Mouse (Mus musculus) limb, embryonic 13.5 days (tissue): ENCODE measurements around the gene Rbms1. TPM values are rescaled to one million over a fixed set of nuclear protein-coding genes. Genes with fewer than 3 reads are reported as not detected.
A peak's percentile ranks its signal among the peaks of the same experiment; 100 is the strongest.

ENCODE experiments used
- ATAC-seq: fragments of 200-750 bp; cut with Nextera tagmentation; 2 replicates; pipeline ENCODE4 v1.8.0; 2017; ENCODE audit warnings: low read depth, moderate number of reproducible peaks, moderate TSS enrichment; ENCODE audit not compliant: low FRiP score
- H3K27ac ChIP-seq: fragments of 300-500 bp; sonication (generic); 2 replicates; pipeline ENCODE4 v1.5.1; 2015; ENCODE audit warnings: inconsistent platforms, mild to moderate bottlenecking, moderate library complexity
- H3K27me3 ChIP-seq: fragments of 300-500 bp; sonication (generic); 2 replicates; pipeline ENCODE4 v1.6.1; 2015; ENCODE audit warnings: mild to moderate bottlenecking, inconsistent platforms
- H3K36me3 ChIP-seq: fragments of 300-500 bp; sonication (generic); 2 replicates; pipeline ENCODE4 v1.6.1; 2015; ENCODE audit warnings: inconsistent platforms, mild to moderate bottlenecking, moderate library complexity
- H3K4me1 ChIP-seq: fragments of 300-500 bp; sonication (generic); 2 replicates; pipeline ENCODE4 v1.6.1; 2015; ENCODE audit warnings: inconsistent platforms
- H3K4me2 ChIP-seq: fragments of 300-500 bp; sonication (generic); replicated peaks from 2 replicates; pipeline ENCODE4 v1.6.1; 2015; ENCODE audit warnings: inconsistent platforms, mild to moderate bottlenecking, moderate library complexity
- H3K4me3 ChIP-seq: fragments of 300-500 bp; sonication (generic); 2 replicates; pipeline ENCODE4 v1.5.1; 2015; ENCODE audit warnings: moderate library complexity, mild to moderate bottlenecking, inconsistent platforms
- H3K9ac ChIP-seq: fragments of 300-500 bp; sonication (generic); 2 replicates; pipeline ENCODE4 v1.6.1; 2015; ENCODE audit warnings: mild to moderate bottlenecking, inconsistent platforms
- H3K9me3 ChIP-seq: fragments of 300-500 bp; sonication (generic); 2 replicates; pipeline ENCODE4 v1.6.1; 2016; ENCODE audit warnings: inconsistent platforms
- WGBS: fragments of 180-500 bp; shearing (Covaris S2); methylation state at CpG from one replicate; pipeline ENCODE4 v1.1.7; 2015; 5-methylcytosine and 5-hydroxymethylcytosine counted together
- polyA plus RNA-seq: library from polyadenylated mRNA; unstranded; fragments of >200 nt; fragmentation: Nextera tagmentation; extraction: Ambion mirVana; gene quantifications from 2 replicates; pipeline ENCODE4 v1.2.1, GENCODE M21; 2015

Rbms1 gene
- polyA plus RNA-seq, 1 experiment from 2014 or later, result 112 TPM

- Histone ChIP-seq H3K27me3 (no peaks in the 10 kb centered on the region), H3K9me3 (no peaks in the 10 kb centered on the region), H3K9ac (no peak overlapping the region), H3K4me2 (no peak overlapping the region), H3K4me3 (no peak overlapping the region), H3K27ac (no peak overlapping the region), H3K36me3 (no peaks in the 10 kb centered on the region), H3K4me1 (peaks cover 47% of the 10 kb centered on the region)
- no peak for ATAC-seq
- 83% methylated on average over 12 of the region's 12 CpGs for WGBS
These were observed 93.8 kb downstream of the Rbms1 start for GRCm38 (mm10) chr2:60869001-60869743.

GRCm38 (mm10) chr2:60868060-60868662 is 94.8 kb downstream of the Rbms1 start:
- H3K27ac ChIP-seq, result no peak overlapping the region
- H3K9me3 ChIP-seq, result no peaks in the 10 kb centered on the region
- no peak overlapping the region for H3K4me3 ChIP-seq
- no peaks in the 10 kb centered on the region for H3K36me3 ChIP-seq
- H3K4me2 ChIP-seq, result no peak overlapping the region
- 87% methylated on average over 4 of the region's 4 CpGs for WGBS
- no peak overlapping the region for H3K9ac ChIP-seq
- H3K4me1 ChIP-seq, result peaks cover 57% of the 10 kb centered on the region
- no peaks in the 10 kb centered on the region for H3K27me3 ChIP-seq
- no peak for ATAC-seq

DNA sequence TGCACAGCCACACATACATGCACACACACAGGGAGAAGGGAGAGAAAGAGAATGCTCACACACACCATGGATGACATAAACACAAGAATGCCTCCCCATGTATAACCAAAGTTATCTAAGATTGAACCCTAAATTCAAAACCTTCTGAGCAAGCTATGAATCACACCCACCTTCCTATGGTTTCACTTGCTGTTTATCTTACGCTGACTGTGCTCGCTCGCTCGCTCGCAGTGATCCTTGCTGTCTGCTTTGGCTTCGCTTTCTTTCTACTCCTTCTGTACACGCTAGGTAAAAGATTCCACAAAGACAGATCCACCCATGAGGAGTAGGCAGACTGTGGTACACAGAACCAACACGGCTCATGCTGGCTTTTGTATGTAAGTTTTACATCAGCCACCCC is 95.7 kb downstream of the Rbms1 start:
- ATAC-seq, result no peak
- H3K9me3 ChIP-seq, result no peaks in the 10 kb centered on the region
- no peak overlapping the region for H3K4me3 ChIP-seq
- H3K4me1 ChIP-seq, result peaks cover 53% of the 10 kb centered on the region
- no peaks in the 10 kb centered on the region for H3K27me3 ChIP-seq
- WGBS, result 95% methylated on average over 8 of the region's 8 CpGs
- no peak overlapping the region for H3K9ac ChIP-seq
- peaks cover 1% of the 10 kb centered on the region; the same call in 1 of the 2 replicates for H3K36me3 ChIP-seq
- no peak overlapping the region for H3K27ac ChIP-seq
- no peak overlapping the region for H3K4me2 ChIP-seq

- H3K4me2 ChIP-seq, result no peak overlapping the region
- H3K4me3 ChIP-seq, result no peak overlapping the region
- 70% methylated on average over 1 of the region's 1 CpGs for WGBS
- H3K9ac ChIP-seq, result no peak overlapping the region
- peaks cover 39% of the 10 kb centered on the region for H3K4me1 ChIP-seq
- no peaks in the 10 kb centered on the region for H3K9me3 ChIP-seq
- no peaks in the 10 kb centered on the region for H3K27me3 ChIP-seq
- peaks cover 8% of the 10 kb centered on the region; the same call in 1 of the 2 replicates for H3K36me3 ChIP-seq
- ATAC-seq, result no peak
- H3K27ac ChIP-seq, result no peak overlapping the region
These were observed 97.1 kb downstream of the Rbms1 start for GRCm38 (mm10) chr2:60865869-60866268.

DNA sequence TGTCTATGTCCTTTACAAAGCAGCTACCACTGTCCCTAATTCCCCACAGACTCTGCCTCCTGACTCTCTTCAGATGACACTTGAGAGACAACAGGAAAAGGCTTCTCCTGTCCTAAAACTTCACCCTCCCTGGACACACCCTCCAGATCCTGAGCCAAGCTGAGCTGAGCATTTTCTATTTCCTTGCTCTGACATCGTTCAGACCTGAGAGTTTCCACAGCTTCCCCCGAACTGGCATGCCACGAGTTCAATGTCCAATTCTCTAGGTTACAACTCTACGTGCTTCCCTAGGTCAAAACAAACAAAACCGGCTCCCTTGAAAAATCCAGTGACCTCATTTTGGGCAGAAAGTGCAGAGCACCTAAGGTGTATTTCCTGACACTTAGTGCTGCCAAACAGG is 98.0 kb downstream of the Rbms1 start:
- no peak for ATAC-seq
- H3K4me2 ChIP-seq, result no peak overlapping the region
- peaks cover 33% of the 10 kb centered on the region for H3K4me1 ChIP-seq
- peak overlapping the region; percentile 39; the same call in 1 of the 2 replicates for H3K27ac ChIP-seq
- H3K4me3 ChIP-seq, result no peak overlapping the region
- H3K36me3 ChIP-seq, result peaks cover 12% of the 10 kb centered on the region
- no peak overlapping the region for H3K9ac ChIP-seq
- H3K9me3 ChIP-seq, result no peaks in the 10 kb centered on the region
- no peaks in the 10 kb centered on the region for H3K27me3 ChIP-seq
- WGBS, result 49% methylated on average over 5 of the region's 5 CpGs

DNA sequence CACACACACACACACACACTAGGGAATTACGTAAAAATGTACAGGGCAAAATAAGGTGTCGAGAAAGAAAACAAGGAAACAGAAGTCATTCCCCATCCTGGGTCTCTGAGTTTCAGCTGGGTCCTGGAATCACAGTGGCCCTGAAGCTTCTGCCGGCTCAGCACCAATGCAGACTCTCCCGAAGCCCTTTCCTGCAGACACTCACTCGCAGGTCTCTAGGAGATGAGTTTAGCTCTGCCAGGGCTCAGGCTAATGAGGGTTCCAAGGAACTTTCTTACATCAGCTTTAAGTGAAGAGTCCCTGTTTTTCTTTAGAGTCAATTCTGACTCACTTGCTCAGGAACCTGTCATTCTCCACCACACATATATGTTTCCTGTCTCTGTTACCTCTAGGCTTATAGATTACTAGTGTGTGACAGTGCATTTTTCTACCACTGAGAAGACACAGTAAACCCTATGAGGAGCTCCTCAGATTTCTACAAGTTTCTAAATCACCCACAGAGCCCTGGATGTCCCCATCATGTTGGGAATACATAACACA is 98.7 kb downstream of the Rbms1 start:
- Histone ChIP-seq H3K36me3 (peaks cover 12% of the 10 kb centered on the region), H3K4me1 (peaks cover 33% of the 10 kb centered on the region), H3K4me2 (no peak overlapping the region), H3K4me3 (no peak overlapping the region), H3K27me3 (no peaks in the 10 kb centered on the region), H3K27ac (peak overlapping the region; percentile 52; the same call in 1 of the 2 replicates), H3K9me3 (no peaks in the 10 kb centered on the region), H3K9ac (no peak overlapping the region)
- 68% methylated on average over 5 of the region's 5 CpGs for WGBS
- ATAC-seq, result no peak

- 84% methylated on average over 2 of the region's 2 CpGs for WGBS
- Histone ChIP-seq H3K9me3 (no peaks in the 10 kb centered on the region), H3K36me3 (peaks cover 14% of the 10 kb centered on the region), H3K4me2 (no peak overlapping the region), H3K4me1 (peaks cover 33% of the 10 kb centered on the region), H3K27ac (peak overlapping the region; percentile 52; the same call in 1 of the 2 replicates), H3K27me3 (no peaks in the 10 kb centered on the region), H3K9ac (no peak overlapping the region), H3K4me3 (no peak overlapping the region)
- no peak for ATAC-seq
These were observed 99.2 kb downstream of the Rbms1 start for GRCm38 (mm10) chr2:60863827-60864226.

GRCm38 (mm10) chr2:60862913-60863711 is 99.9 kb downstream of the Rbms1 start:
- H3K4me1 ChIP-seq, result peaks cover 33% of the 10 kb centered on the region
- no peak for ATAC-seq

DNA sequence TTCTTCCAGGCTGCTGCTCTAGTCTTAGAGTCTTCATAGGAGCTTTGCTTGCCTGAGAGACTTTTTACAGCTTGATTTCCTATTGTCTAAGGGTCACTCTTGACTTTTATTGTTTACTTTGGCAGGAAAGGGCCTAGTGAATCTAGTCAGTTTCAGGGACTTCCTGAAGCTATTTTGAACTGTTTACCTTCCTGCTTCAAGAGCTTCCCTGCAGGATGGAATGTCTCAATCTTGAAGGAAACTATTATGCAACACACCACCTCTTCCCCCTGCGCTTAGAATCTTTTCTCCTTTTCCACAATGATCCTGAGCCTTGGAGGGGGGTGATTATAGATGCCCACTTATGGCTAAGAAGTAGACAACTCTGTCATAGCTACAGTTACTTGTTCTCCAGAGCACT is 104.9 kb downstream of the Rbms1 start:
- WGBS, result 95% methylated on average over 1 of the region's 1 CpGs
- Histone ChIP-seq H3K4me1 (peaks cover 10% of the 10 kb centered on the region), H3K27ac (no peak overlapping the region), H3K9me3 (no peaks in the 10 kb centered on the region), H3K4me3 (no peak overlapping the region), H3K27me3 (no peaks in the 10 kb centered on the region), H3K36me3 (peaks cover 24% of the 10 kb centered on the region), H3K9ac (no peak overlapping the region), H3K4me2 (no peak overlapping the region)
- ATAC-seq, result no peak

More at GRCm38 (mm10) chr2:60862913-60863711, 99.9 kb downstream of the Rbms1 start:
- Histone ChIP-seq H3K4me3 (no peak overlapping the region), H3K36me3 (peaks cover 21% of the 10 kb centered on the region), H3K27me3 (no peaks in the 10 kb centered on the region), H3K9ac (no peak overlapping the region), H3K27ac (no peak overlapping the region), H3K9me3 (no peaks in the 10 kb centered on the region), H3K4me2 (no peak overlapping the region)
- 96% methylated on average over 8 of the region's 8 CpGs for whole genome bisulfite sequencing

DNA sequence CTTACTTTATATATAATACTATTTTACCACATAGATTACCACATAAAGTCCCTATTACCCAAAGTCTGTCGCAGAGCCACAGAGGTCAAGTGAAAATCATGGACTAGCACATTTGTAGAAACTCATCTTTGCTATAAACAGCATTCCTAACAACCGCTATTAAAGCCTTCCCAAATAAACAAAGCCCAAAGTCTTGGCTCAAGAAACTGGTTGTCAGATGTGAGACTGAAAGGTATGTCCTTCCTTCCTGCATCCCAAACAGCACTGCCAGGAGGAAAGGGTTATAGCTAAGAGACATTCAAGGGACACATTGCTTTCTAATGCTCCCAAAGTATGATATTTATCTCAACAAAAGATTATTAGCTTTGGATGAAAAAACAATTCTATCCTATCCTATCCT is 106.9 kb downstream of the Rbms1 start:
- H3K9me3 ChIP-seq, result no peaks in the 10 kb centered on the region
- H3K4me1 ChIP-seq, result peaks cover 22% of the 10 kb centered on the region
- no peak for ATAC-seq
- no peak overlapping the region for H3K4me3 ChIP-seq
- H3K27me3 ChIP-seq, result no peaks in the 10 kb centered on the region
- H3K9ac ChIP-seq, result no peak overlapping the region
- 76% methylated on average over 2 of the region's 2 CpGs for WGBS
- no peak overlapping the region for H3K4me2 ChIP-seq
- peaks cover 16% of the 10 kb centered on the region for H3K36me3 ChIP-seq
- no peak overlapping the region for H3K27ac ChIP-seq

GRCm38 (mm10) chr2:60855006-60855405 is 108.0 kb downstream of the Rbms1 start:
- peak; percentile 59; the same call in 1 of the 2 replicates for ATAC-seq
- Histone ChIP-seq H3K4me2 (no peak overlapping the region), H3K27me3 (no peaks in the 10 kb centered on the region), H3K9me3 (no peaks in the 10 kb centered on the region), H3K9ac (no peak overlapping the region), H3K4me3 (no peak overlapping the region), H3K27ac (no peak overlapping the region), H3K4me1 (peaks cover 31% of the 10 kb centered on the region), H3K36me3 (peaks cover 12% of the 10 kb centered on the region)
- WGBS, result 53% methylated on average over 4 of the region's 4 CpGs

DNA sequence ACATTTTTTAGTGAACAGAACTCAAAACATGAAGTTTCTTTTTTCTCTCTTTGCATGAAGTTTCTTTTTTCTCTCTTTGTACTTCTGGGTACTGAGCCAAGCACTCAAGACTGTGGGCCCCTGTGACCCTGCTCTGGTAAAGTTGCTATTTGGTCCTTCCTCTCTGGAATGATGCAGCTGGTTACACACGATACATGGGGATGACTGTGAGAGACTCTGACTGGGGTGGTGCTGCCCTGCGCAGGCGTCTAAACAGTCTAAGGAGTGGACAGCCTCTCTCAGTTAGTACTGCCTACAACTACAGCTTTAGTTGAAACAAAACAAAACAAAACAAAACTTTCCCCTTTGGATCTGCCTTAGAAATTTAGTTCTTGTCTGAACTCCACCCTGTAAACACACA is 111.1 kb downstream of the Rbms1 start:
- no peak overlapping the region for H3K4me2 ChIP-seq
- no peaks in the 10 kb centered on the region for H3K36me3 ChIP-seq
- H3K9me3 ChIP-seq, result no peaks in the 10 kb centered on the region
- no peak overlapping the region for H3K4me3 ChIP-seq
- no peaks in the 10 kb centered on the region for H3K27me3 ChIP-seq
- 63% methylated on average over 3 of the region's 3 CpGs for WGBS
- ATAC-seq, result no peak
- H3K4me1 ChIP-seq, result peaks cover 37% of the 10 kb centered on the region
- H3K27ac ChIP-seq, result no peak overlapping the region
- H3K9ac ChIP-seq, result no peak overlapping the region
